Mouse (Mus musculus) limb, embryonic 14.5 days (tissue): ENCODE results near the gene Krt28. TPM values are rescaled to one million over a fixed set of nuclear protein-coding genes. Genes with fewer than 3 reads are reported as not detected.

Experiments
- ATAC-seq: fragments of 200-750 bp; cut with Nextera tagmentation; 2 replicates; pipeline ENCODE4 v1.8.0; 2017; ENCODE audit warnings: low read depth, moderate number of reproducible peaks, moderate TSS enrichment; ENCODE audit not compliant: low FRiP score
- DNase-seq: peaks from one replicate; pipeline ENCODE4 v3.0.0-alpha.2; 2015; ENCODE audit warnings: low spot score
- H3K27ac ChIP-seq: fragments of 300-500 bp; sonication (generic); replicated peaks from 2 replicates; pipeline ENCODE4 v1.5.1; 2014; ENCODE audit warnings: low read depth, mild to moderate bottlenecking, low read length, moderate library complexity, mixed read lengths
- H3K27me3 ChIP-seq: fragments of 300-500 bp; sonication (generic); 2 replicates; pipeline ENCODE4 v1.6.1; 2014; ENCODE audit warnings: low read length, mixed read lengths; ENCODE audit not compliant: control insufficient read depth, insufficient read depth
- H3K36me3 ChIP-seq: fragments of 300-500 bp; sonication (generic); 2 replicates; pipeline ENCODE4 v1.6.1; 2014; ENCODE audit warnings: mild to moderate bottlenecking, low read length, moderate library complexity, mixed read lengths; ENCODE audit not compliant: control insufficient read depth, insufficient read depth
- H3K4me1 ChIP-seq: fragments of 300-500 bp; sonication (generic); 2 replicates; pipeline ENCODE4 v1.6.1; 2014; ENCODE audit warnings: antibody characterized with exemption, low read length, mixed read lengths; ENCODE audit not compliant: control insufficient read depth, insufficient read depth
- H3K4me2 ChIP-seq: fragments of 300-500 bp; sonication (generic); replicated peaks from 2 replicates; pipeline ENCODE4 v1.6.1; 2014; ENCODE audit warnings: low read depth, mild to moderate bottlenecking, low read length, moderate library complexity; ENCODE audit not compliant: severe bottlenecking
- H3K4me3 ChIP-seq: fragments of 300-500 bp; sonication (generic); replicated peaks from 2 replicates; pipeline ENCODE4 v1.5.1; 2014; ENCODE audit warnings: low read length
- H3K9ac ChIP-seq: fragments of 300-500 bp; sonication (generic); 2 replicates; pipeline ENCODE4 v1.6.1; 2014; ENCODE audit warnings: mild to moderate bottlenecking, low read depth, low read length, moderate library complexity; ENCODE audit not compliant: severe bottlenecking
- H3K9me3 ChIP-seq: fragments of 300-500 bp; sonication (generic); 2 replicates; pipeline ENCODE4 v1.6.1; 2016; ENCODE audit warnings: low read length; ENCODE audit not compliant: control insufficient read depth
- POLR2A ChIP-seq: fragments of 200-500 bp; IDR thresholded peaks from 2 replicates; pipeline ENCODE4 v1.8.0; 2012; ENCODE audit warnings: inconsistent platforms, mild to moderate bottlenecking, moderate library complexity, borderline replicate concordance; ENCODE audit not compliant: insufficient read depth, insufficient read length; ENCODE audit errors: extremely low read depth
- WGBS: fragments of 180-500 bp; shearing (Covaris S2); extraction: QIAGEN DNeasy Blood & Tissue Kit; methylation state at CpG from one replicate; pipeline ENCODE4 v1.1.7; 2014; 5-methylcytosine and 5-hydroxymethylcytosine counted together
- polyA plus RNA-seq, 2 experiments: library from polyadenylated mRNA; depleted of rRNA in 1 of 2; stranded (reverse) in 1 of 2; unstranded in 1 of 2; fragments of >200 nt; fragmentation: Nextera tagmentation in 1 of 2; extraction: Ambion mirVana in 1 of 2; gene quantifications; 2 replicates each; pipeline versions ENCODE4 v1.2.1 to v1.2.3; 2012 to 2014

Gene Krt28
- polyA plus RNA-seq, 2 experiments, result 0.16 TPM; not detected in 1

GRCm38 (mm10) chr11:99333426-99333825, 41.3 kb downstream of the Krt28 start:
- no peaks in the 10 kb centered on the region for H3K27me3 ChIP-seq
- no peak overlapping the region for H3K4me2 ChIP-seq
- TF ChIP-seq POLR2A, result no peak
- H3K36me3 ChIP-seq, result no peaks in the 10 kb centered on the region
- no peak for DNase-seq
- H3K4me1 ChIP-seq, result no peaks in the 10 kb centered on the region
- no peak overlapping the region for H3K9ac ChIP-seq
- no peak for ATAC-seq
- no peak overlapping the region for H3K4me3 ChIP-seq
- H3K9me3 ChIP-seq, result no peaks in the 10 kb centered on the region
- no peak overlapping the region for H3K27ac ChIP-seq
- WGBS, result 75% methylated on average over 13 of the region's 13 CpGs

- no peak overlapping the region for H3K4me3 ChIP-seq
These were observed 45.0 kb downstream of the Krt28 start for GRCm38 (mm10) chr11:99329655-99330054.

GRCm38 (mm10) chr11:99322851-99323250, 51.9 kb downstream of the Krt28 start, which contains the start of gene Krt25:
Krt25 (minus strand) TSS chr11:99322951.
- no peaks in the 10 kb centered on the region for H3K9me3 ChIP-seq
- no peaks in the 10 kb centered on the region for H3K36me3 ChIP-seq
- H3K4me1 ChIP-seq, result no peaks in the 10 kb centered on the region
- no peak for ATAC-seq
- no peak within 1 kb of the TSS for H3K9ac ChIP-seq
- no peak for TF ChIP-seq POLR2A
- no peak within 1 kb of the TSS for H3K27ac ChIP-seq
- no peaks in the 10 kb centered on the region for H3K27me3 ChIP-seq
- H3K4me2 ChIP-seq, result no peak within 1 kb of the TSS
- 87% methylated on average over 11 of the region's 11 CpGs for WGBS
- H3K4me3 ChIP-seq, result no peak within 1 kb of the TSS
- DNase-seq, result no peak

More at GRCm38 (mm10) chr11:99329655-99330054, 45.0 kb downstream of the Krt28 start:
- ATAC-seq, result no peak
- Histone ChIP-seq H3K36me3 (no peaks in the 10 kb centered on the region), H3K9ac (no peak overlapping the region), H3K4me2 (no peak overlapping the region), H3K27me3 (no peaks in the 10 kb centered on the region), H3K27ac (no peak overlapping the region), H3K9me3 (no peaks in the 10 kb centered on the region), H3K4me1 (no peaks in the 10 kb centered on the region)
- TF ChIP-seq POLR2A, result no peak
- DNase-seq, result no peak
- 76% methylated on average over 2 of the region's 2 CpGs for WGBS

- ATAC-seq (no peak), DNase-seq (no peak)
- Histone ChIP-seq H3K27me3 (no peaks in the 10 kb centered on the region), H3K27ac (no peak overlapping the region), H3K9ac (no peak overlapping the region), H3K4me1 (no peaks in the 10 kb centered on the region), H3K4me3 (no peak overlapping the region), H3K9me3 (no peaks in the 10 kb centered on the region), H3K36me3 (no peaks in the 10 kb centered on the region), H3K4me2 (no peak overlapping the region)
- TF ChIP-seq POLR2A, result no peak
- WGBS, result 83% methylated on average over 14 of the region's 14 CpGs
These were observed 53.6 kb downstream of the Krt28 start for GRCm38 (mm10) chr11:99321094-99321493.

GRCm38 (mm10) chr11:99319127-99319526, 55.6 kb downstream of the Krt28 start:
- H3K27ac ChIP-seq, result no peak overlapping the region
- H3K4me3 ChIP-seq, result no peak overlapping the region
- H3K4me2 ChIP-seq, result no peak overlapping the region
- ATAC-seq, result no peak
- H3K9me3 ChIP-seq, result no peaks in the 10 kb centered on the region
- H3K36me3 ChIP-seq, result no peaks in the 10 kb centered on the region
- H3K9ac ChIP-seq, result no peak overlapping the region
- H3K27me3 ChIP-seq, result no peaks in the 10 kb centered on the region
- H3K4me1 ChIP-seq, result no peaks in the 10 kb centered on the region
- DNase-seq, result no peak
- WGBS, result 49% methylated on average over 9 of the region's 9 CpGs
- TF ChIP-seq POLR2A, result no peak

- Histone ChIP-seq H3K36me3 (no peaks in the 10 kb centered on the region), H3K27ac (no peak overlapping the region), H3K4me3 (no peak overlapping the region), H3K4me1 (no peaks in the 10 kb centered on the region), H3K27me3 (no peaks in the 10 kb centered on the region), H3K9ac (no peak overlapping the region), H3K9me3 (no peaks in the 10 kb centered on the region), H3K4me2 (no peak overlapping the region)
- no peak for TF ChIP-seq POLR2A
- DNase-seq (no peak), ATAC-seq (no peak)
- 70% methylated on average over 8 of the region's 8 CpGs for WGBS
These were observed 58.2 kb downstream of the Krt28 start for GRCm38 (mm10) chr11:99316543-99316942.

Other genes starting within 250 kb of the Krt28 start
- 0.65 and 0.99 TPM in 2 replicates for gene Ccr7, start 219.8 kb downstream of the Krt28 start, polyA plus RNA-seq (2012; rRNA removed)
- 0.84 and 0.94 TPM in 2 replicates for gene Ccr7, start 219.8 kb downstream of the Krt28 start, polyA plus RNA-seq (2014; fragmentation: Nextera tagmentation; extraction: Ambion mirVana)
- 106 and 180 TPM in 2 replicates for gene Smarce1, start 143.9 kb downstream of the Krt28 start, polyA plus RNA-seq (2012; rRNA removed)
- 154 and 166 TPM in 2 replicates for gene Smarce1, start 143.9 kb downstream of the Krt28 start, polyA plus RNA-seq (2014; fragmentation: Nextera tagmentation; extraction: Ambion mirVana)
- 0.06 and 0.10 TPM in 2 replicates for gene Krt222, start 130.8 kb downstream of the Krt28 start, polyA plus RNA-seq (2012; rRNA removed)
- gene Krt222, start 130.8 kb downstream of the Krt28 start, polyA plus RNA-seq (2014; fragmentation: Nextera tagmentation; extraction: Ambion mirVana), result 0.06 and 0.36 TPM in 2 replicates
- gene Krt24, start 89.6 kb downstream of the Krt28 start, polyA plus RNA-seq (2012; rRNA removed), result 0.35 and 0.44 TPM in 2 replicates
- gene Krt24, start 89.6 kb downstream of the Krt28 start, polyA plus RNA-seq (2014; fragmentation: Nextera tagmentation; extraction: Ambion mirVana), result 0.35 TPM in 1 of 2 replicates, not detected in the other
- not detected in 2 replicates for gene Krt25, start 52.0 kb downstream of the Krt28 start, polyA plus RNA-seq (2012; rRNA removed)
- gene Krt25, start 52.0 kb downstream of the Krt28 start, polyA plus RNA-seq (2014; fragmentation: Nextera tagmentation; extraction: Ambion mirVana), result not detected in 2 replicates
- gene Krt26, start 36.9 kb downstream of the Krt28 start, polyA plus RNA-seq (2012; rRNA removed), result not detected in 2 replicates
- not detected in 2 replicates for gene Krt26, start 36.9 kb downstream of the Krt28 start, polyA plus RNA-seq (2014; fragmentation: Nextera tagmentation; extraction: Ambion mirVana)
- not detected in 2 replicates for gene Krt27, start 23.8 kb downstream of the Krt28 start, polyA plus RNA-seq (2012; rRNA removed)
- not detected in 2 replicates for gene Krt27, start 23.8 kb downstream of the Krt28 start, polyA plus RNA-seq (2014; fragmentation: Nextera tagmentation; extraction: Ambion mirVana)
- gene Krt10, start 14.5 kb upstream of the Krt28 start, polyA plus RNA-seq (2012; rRNA removed), result 131 and 242 TPM in 2 replicates
- gene Krt10, start 14.5 kb upstream of the Krt28 start, polyA plus RNA-seq (2014; fragmentation: Nextera tagmentation; extraction: Ambion mirVana), result 119 and 176 TPM in 2 replicates
- gene Krt12, start 47.4 kb upstream of the Krt28 start, polyA plus RNA-seq (2012; rRNA removed), result 0.03 TPM in 1 of 2 replicates, not detected in the other
- 0.11 TPM in 1 of 2 replicates, not detected in the other for gene Krt12, start 47.4 kb upstream of the Krt28 start, polyA plus RNA-seq (2014; fragmentation: Nextera tagmentation; extraction: Ambion mirVana)
- 0.24 and 0.26 TPM in 2 replicates for gene Krt20, start 63.2 kb upstream of the Krt28 start, polyA plus RNA-seq (2012; rRNA removed)
- 0.26 and 0.37 TPM in 2 replicates for gene Krt20, start 63.2 kb upstream of the Krt28 start, polyA plus RNA-seq (2014; fragmentation: Nextera tagmentation; extraction: Ambion mirVana)
- 0.51 and 1.2 TPM in 2 replicates for gene Krt23, start 118.2 kb upstream of the Krt28 start, polyA plus RNA-seq (2012; rRNA removed)
- gene Krt23, start 118.2 kb upstream of the Krt28 start, polyA plus RNA-seq (2014; fragmentation: Nextera tagmentation; extraction: Ambion mirVana), result 2.7 and 3.7 TPM in 2 replicates
- gene Krt39, start 146.4 kb upstream of the Krt28 start, polyA plus RNA-seq (2012; rRNA removed), result not detected in 2 replicates
- not detected in 2 replicates for gene Krt39, start 146.4 kb upstream of the Krt28 start, polyA plus RNA-seq (2014; fragmentation: Nextera tagmentation; extraction: Ambion mirVana)
- gene Krt40, start 168.3 kb upstream of the Krt28 start, polyA plus RNA-seq (2012; rRNA removed), result not detected in 2 replicates
- not detected in 2 replicates for gene Krt40, start 168.3 kb upstream of the Krt28 start, polyA plus RNA-seq (2014; fragmentation: Nextera tagmentation; extraction: Ambion mirVana)
- 0.09 TPM in 1 of 2 replicates, not detected in the other for gene Krtap3-3, start 176.0 kb upstream of the Krt28 start, polyA plus RNA-seq (2012; rRNA removed)
- not detected in 2 replicates for gene Krtap3-3, start 176.0 kb upstream of the Krt28 start, polyA plus RNA-seq (2014; fragmentation: Nextera tagmentation; extraction: Ambion mirVana)
- gene Krtap3-2, start 181.9 kb upstream of the Krt28 start, polyA plus RNA-seq (2012; rRNA removed), result not detected in 2 replicates
- gene Krtap3-2, start 181.9 kb upstream of the Krt28 start, polyA plus RNA-seq (2014; fragmentation: Nextera tagmentation; extraction: Ambion mirVana), result not detected in 2 replicates
- gene Gm11939, start 184.6 kb upstream of the Krt28 start, polyA plus RNA-seq (2012; rRNA removed), result not detected in 2 replicates
- gene Gm11939, start 184.6 kb upstream of the Krt28 start, polyA plus RNA-seq (2014; fragmentation: Nextera tagmentation; extraction: Ambion mirVana), result not detected in 2 replicates
- gene Krtap3-1, start 191.7 kb upstream of the Krt28 start, polyA plus RNA-seq (2012; rRNA removed), result not detected in 2 replicates
- gene Krtap3-1, start 191.7 kb upstream of the Krt28 start, polyA plus RNA-seq (2014; fragmentation: Nextera tagmentation; extraction: Ambion mirVana), result not detected in 2 replicates
- gene Krtap1-5, start 206.1 kb upstream of the Krt28 start, polyA plus RNA-seq (2012; rRNA removed), result not detected in 2 replicates
- gene Krtap1-5, start 206.1 kb upstream of the Krt28 start, polyA plus RNA-seq (2014; fragmentation: Nextera tagmentation; extraction: Ambion mirVana), result not detected in 2 replicates
- gene Krtap1-4, start 208.8 kb upstream of the Krt28 start, polyA plus RNA-seq (2012; rRNA removed), result not detected in 2 replicates
- not detected in 2 replicates for gene Krtap1-4, start 208.8 kb upstream of the Krt28 start, polyA plus RNA-seq (2014; fragmentation: Nextera tagmentation; extraction: Ambion mirVana)
- not detected in 2 replicates for gene Krtap1-3, start 216.4 kb upstream of the Krt28 start, polyA plus RNA-seq (2012; rRNA removed)
- gene Krtap1-3, start 216.4 kb upstream of the Krt28 start, polyA plus RNA-seq (2014; fragmentation: Nextera tagmentation; extraction: Ambion mirVana), result not detected in 2 replicates
- gene Krtap9-3, start 223.2 kb upstream of the Krt28 start, polyA plus RNA-seq (2012; rRNA removed), result not detected in 2 replicates
- not detected in 2 replicates for gene Krtap9-3, start 223.2 kb upstream of the Krt28 start, polyA plus RNA-seq (2014; fragmentation: Nextera tagmentation; extraction: Ambion mirVana)
- gene Gm11938, start 228.4 kb upstream of the Krt28 start, polyA plus RNA-seq (2012; rRNA removed), result not detected in 2 replicates
- not detected in 2 replicates for gene Gm11938, start 228.4 kb upstream of the Krt28 start, polyA plus RNA-seq (2014; fragmentation: Nextera tagmentation; extraction: Ambion mirVana)
- not detected in 2 replicates for gene Gm11937, start 235.3 kb upstream of the Krt28 start, polyA plus RNA-seq (2012; rRNA removed)
- gene Gm11937, start 235.3 kb upstream of the Krt28 start, polyA plus RNA-seq (2014; fragmentation: Nextera tagmentation; extraction: Ambion mirVana), result not detected in 2 replicates
- not detected in 2 replicates for gene Krtap2-4, start 239.9 kb upstream of the Krt28 start, polyA plus RNA-seq (2012; rRNA removed)
- not detected in 2 replicates for gene Krtap2-4, start 239.9 kb upstream of the Krt28 start, polyA plus RNA-seq (2014; fragmentation: Nextera tagmentation; extraction: Ambion mirVana)
- not detected in 2 replicates for gene Gm11562, start 245.5 kb upstream of the Krt28 start, polyA plus RNA-seq (2012; rRNA removed)
- gene Gm11562, start 245.5 kb upstream of the Krt28 start, polyA plus RNA-seq (2014; fragmentation: Nextera tagmentation; extraction: Ambion mirVana), result not detected in 2 replicates